ENCODE assay signal across 25 mouse cellular contexts in genomic region chr1:183275763-183276162, GRCm38 (mm10).
"Had no signal": no experiment of that assay in that cellular context is flagged by ENCODE, and none has a peak within 500 bp of the region (broad histone marks: within the 10 kb centered on the region; RNA-seq: fewer than 3 reads in every experiment).

No protein-coding gene starts in this region.

- H3K4me3 ChIP-seq: heart, embryonic 10.5 days; heart, embryonic 12.5 days; hindbrain, embryonic 13.5 days; hindbrain, embryonic 15.5 days; kidney, embryonic 15.5 days; layer of hippocampus, adult 2 months; left cerebral cortex, adult 2 months; limb, embryonic 10.5 days; limb, embryonic 12.5 days; liver, embryonic 13.5 days had no signal

- H3K4me1 ChIP-seq: heart, embryonic 10.5 days; heart, embryonic 12.5 days; hindbrain, embryonic 13.5 days; hindbrain, embryonic 15.5 days; kidney, embryonic 15.5 days; limb, embryonic 10.5 days; limb, embryonic 12.5 days; liver, embryonic 13.5 days had no signal

- H3K4me2 ChIP-seq: heart, embryonic 12.5 days; hindbrain, embryonic 13.5 days; hindbrain, embryonic 15.5 days; kidney, embryonic 15.5 days; limb, embryonic 12.5 days; liver, embryonic 11.5 days; liver, embryonic 13.5 days had no signal

- H3K9ac ChIP-seq: heart, embryonic 12.5 days; hindbrain, embryonic 13.5 days; hindbrain, embryonic 15.5 days; kidney, embryonic 15.5 days; limb, embryonic 12.5 days; liver, embryonic 13.5 days had no signal

- ATAC-seq: hindbrain, postnatal 0 days; intestine, embryonic 16.5 days had no signal

- H3K9me3 ChIP-seq: heart, embryonic 10.5 days; heart, embryonic 12.5 days; hindbrain, embryonic 13.5 days; hindbrain, embryonic 15.5 days; kidney, embryonic 15.5 days; limb, embryonic 10.5 days; limb, embryonic 12.5 days; liver, embryonic 13.5 days had no signal

- DNase-seq: gastrocnemius, postnatal 14 days; gastrocnemius, postnatal 36 days; heart, adult 18-20 months; heart, postnatal 10 days; heart, postnatal 36 days; kidney, adult 11 months; kidney, adult 2 months; kidney, adult 9 months; kidney, postnatal 25 days; kidney, postnatal 4 days; liver; liver, embryonic 13.5 days had no signal

- H3K27ac ChIP-seq: heart, embryonic 10.5 days; hindbrain, embryonic 13.5 days; hindbrain, embryonic 15.5 days; hindbrain, postnatal 0 days; kidney, embryonic 15.5 days; kidney, postnatal 0 days; layer of hippocampus, adult 2 months; left cerebral cortex, adult 2 months; limb, embryonic 10.5 days; limb, embryonic 12.5 days; liver, embryonic 13.5 days had no signal

- H3K27me3 ChIP-seq: heart, embryonic 12.5 days; hindbrain, embryonic 13.5 days; hindbrain, embryonic 15.5 days; kidney, embryonic 15.5 days; limb, embryonic 12.5 days; liver, embryonic 13.5 days had no signal
